Mouse (Mus musculus) olfactory bulb, adult 2 months (tissue): ENCODE measurements around the gene Tex45.

Experiments
- CTCF ChIP-seq: fragments of 200-500 bp; IDR thresholded peaks from 2 replicates; pipeline ENCODE4 v1.5.1; 2012; ENCODE audit warnings: low read depth, mild to moderate bottlenecking, low read length, moderate library complexity; ENCODE audit not compliant: insufficient read depth
- POLR2A ChIP-seq: fragments of 200-500 bp; IDR thresholded peaks from 2 replicates; pipeline ENCODE4 v1.6.1; 2012; ENCODE audit warnings: mild to moderate bottlenecking, low read depth, low read length, moderate library complexity; ENCODE audit not compliant: insufficient read depth

- TF ChIP-seq CTCF: no peak
- no peak for TF ChIP-seq POLR2A
Measured at GRCm38 (mm10) chr8:3426211-3426610, 44.5 kb upstream of the Tex45 start.
